Mouse (Mus musculus) spleen, embryonic (tissue): ENCODE data around the gene Lmo4.

Experiments used
- CTCF ChIA-PET: fragments of 350-600 bp; sonication (Branson Sonifier 250); formaldehyde crosslinking; loops from one replicate; lab custom pipeline; 2022; lab: Charles Lee

The Lmo4 gene

GRCm38 (mm10) chr3:144205351-144206153 is 532 bp upstream of the Lmo4 start:
- CTCF ChIA-PET: no interaction called here

- CTCF ChIA-PET: interaction anchor here (0.6 kb wide), 2 partner anchors 21 to 76 kb away, joined by 3 to 4 read pairs; no protein-coding TSS in a partner anchor
Measured at GRCm38 (mm10) chr3:144203988-144204412, 1.0 kb downstream of the Lmo4 start.

- CTCF ChIA-PET: interaction anchor here (0.6 to 0.7 kb wide), 3 partner anchors 20 to 475 kb away, joined by 3 to 9 read pairs (median 4); no protein-coding TSS in a partner anchor
Measured at GRCm38 (mm10) chr3:144203259-144203987, 1.6 kb downstream of the Lmo4 start.

GRCm38 (mm10) chr3:144202574-144203258 is 2.3 kb downstream of the Lmo4 start:
- CTCF ChIA-PET: interaction anchor here (0.6 to 0.7 kb wide), 2 partner anchors 475 to 528 kb away, joined by 3 to 9 read pairs; no protein-coding TSS in a partner anchor

- CTCF ChIA-PET: interaction anchor here (0.6 kb wide), 1 partner anchor 527 kb away, joined by 3 read pairs; no protein-coding TSS in a partner anchor
Measured at GRCm38 (mm10) chr3:144201794-144202573, 3.0 kb downstream of the Lmo4 start.

GRCm38 (mm10) chr3:144185327-144186152 is 19.5 kb downstream of the Lmo4 start:
- CTCF ChIA-PET: no interaction called here

- CTCF ChIA-PET: no interaction called here
Measured at GRCm38 (mm10) chr3:144184918-144185317, 20.1 kb downstream of the Lmo4 start.

- CTCF ChIA-PET: no interaction called here
Measured at GRCm38 (mm10) chr3:144182229-144182628, 22.8 kb downstream of the Lmo4 start.

- CTCF ChIA-PET: interaction anchor here (0.6 kb wide), 1 partner anchor 35 kb away, joined by 21 read pairs; no protein-coding TSS in a partner anchor
Measured at GRCm38 (mm10) chr3:144178937-144179336, 26.1 kb downstream of the Lmo4 start.

GRCm38 (mm10) chr3:144173866-144174588 is 31.0 kb downstream of the Lmo4 start:
- CTCF ChIA-PET: no interaction called here

GRCm38 (mm10) chr3:144173138-144173537 is 31.9 kb downstream of the Lmo4 start:
- CTCF ChIA-PET: no interaction called here

- CTCF ChIA-PET: no interaction called here
Measured at GRCm38 (mm10) chr3:144171749-144172148, 33.3 kb downstream of the Lmo4 start.

- CTCF ChIA-PET: interaction anchor here (0.7 kb wide), 1 partner anchor 17 kb away, joined by 3 read pairs; no protein-coding TSS in a partner anchor
Measured at GRCm38 (mm10) chr3:144170539-144170938, 34.5 kb downstream of the Lmo4 start.

- CTCF ChIA-PET: interaction anchor here (0.5 kb wide), 1 partner anchor 38 kb away, joined by 4 read pairs; the partner anchor contains the start of gene Lmo4
Measured at GRCm38 (mm10) chr3:144166439-144167155, 38.4 kb downstream of the Lmo4 start.

- CTCF ChIA-PET: no interaction called here
Measured at GRCm38 (mm10) chr3:144165439-144165838, 39.6 kb downstream of the Lmo4 start.

- CTCF ChIA-PET: no interaction called here
Measured at GRCm38 (mm10) chr3:144164665-144165385, 40.2 kb downstream of the Lmo4 start.

- CTCF ChIA-PET: no interaction called here
Measured at GRCm38 (mm10) chr3:144163718-144164117, 41.3 kb downstream of the Lmo4 start.

- CTCF ChIA-PET: interaction anchor here (0.7 kb wide), 1 partner anchor 9 kb away, joined by 3 read pairs; no protein-coding TSS in a partner anchor
Measured at GRCm38 (mm10) chr3:144162156-144162555, 42.9 kb downstream of the Lmo4 start.
